Mouse (Mus musculus): ENCODE measurements at regions not wholly inside any gene's neighbourhood (a gene's known extent, or its start where the extent isn't known, plus 50 kb on each side); places are given as distances from the start of the nearest gene placed in this dataset.
A peak's percentile ranks its signal among the peaks of the same experiment; 100 is the strongest.

DNA sequence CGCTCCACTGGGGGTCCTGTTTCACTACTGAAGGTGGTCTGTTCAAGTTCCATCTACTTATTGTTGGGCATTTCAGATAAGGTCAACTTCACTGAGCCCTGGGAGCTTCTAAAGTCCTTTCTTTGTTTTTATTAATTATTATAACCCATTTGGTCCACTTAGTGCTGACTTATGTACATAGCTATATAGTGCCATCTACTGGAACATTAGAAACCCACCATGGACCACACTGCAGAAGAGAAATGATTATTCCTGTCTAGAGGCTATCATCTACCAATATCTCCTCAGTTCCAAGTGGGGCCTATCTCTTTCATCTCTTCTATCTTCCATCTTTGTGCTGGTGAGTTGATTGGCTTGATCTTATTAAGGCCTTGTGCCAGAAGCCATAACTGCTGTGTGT, 294.8 kb downstream of the Gm9008 start:
- no peak overlapping the region for H3K9ac ChIP-seq (ENCODE audit: low read depth, low read length)
- 96% methylated on average over 1 of the region's 1 CpGs for WGBS
- H3K27ac ChIP-seq (ENCODE audit: low read depth, low read length), result no peak overlapping the region
- no peak overlapping the region for H3K4me3 ChIP-seq (ENCODE audit: low read length)
- H3K4me2 ChIP-seq (replicated peaks; ENCODE audit: low read depth, low read length), result no peak overlapping the region
- H3K27me3 ChIP-seq (ENCODE audit: control insufficient read depth, insufficient read depth, low read length), result no peaks in the 10 kb centered on the region
- H3K36me3 ChIP-seq (ENCODE audit: control insufficient read depth, insufficient read depth, low read length), result no peaks in the 10 kb centered on the region
- H3K4me1 ChIP-seq (ENCODE audit: control insufficient read depth, insufficient read depth, low read length), result no peaks in the 10 kb centered on the region
- H3K9me3 ChIP-seq (ENCODE audit: control insufficient read depth, low read length), result no peaks in the 10 kb centered on the region
- 0 out of 2 replicates have a peak, but pooled peaks have one; percentile 57 for ATAC-seq (ENCODE audit: low FRiP score, low TSS enrichment)

Data from kidney, embryonic 14.5 days (tissue).